ENCODE assay signal across 19 mouse cellular contexts in genomic region chr3:36328927-36329326, GRCm38 (mm10).
A peak's percentile ranks its signal among the peaks of the same experiment; 100 is the strongest.
DNase-seq lines count a peak whose midpoint lies in the region; ATAC-seq and TF ChIP-seq lines count a peak whose summit lies in the region.
"Had no signal": no experiment of that assay in that cellular context is flagged by ENCODE, and none has a peak within 500 bp of the region (broad histone marks: within the 10 kb centered on the region; RNA-seq: fewer than 3 reads in every experiment).

No protein-coding gene starts in this region.

- TF ChIP-seq CTCF in lung, postnatal 0 days (IDR thresholded peaks at IDR 0.05), result no peak

- 32% methylated on average over 2 of the region's 2 CpGs for WGBS in lung, embryonic 16.5 days
- WGBS in lung, postnatal 0 days, result 37% methylated on average over 2 of the region's 2 CpGs

- H3K9me3 ChIP-seq in lung, embryonic 16.5 days (ENCODE audit: control insufficient read depth, low read length), result no peaks in the 10 kb centered on the region
- no peaks in the 10 kb centered on the region for H3K9me3 ChIP-seq in lung, postnatal 0 days (ENCODE audit: low read length)
- H3K9me3 ChIP-seq: G1E had no signal

- no peak overlapping the region for H3K4me3 ChIP-seq in lung, embryonic 16.5 days (ENCODE audit: low read length)
- no peak overlapping the region for H3K4me3 ChIP-seq in lung, postnatal 0 days (ENCODE audit: low read depth, low read length)

- H3K27ac ChIP-seq in lung, embryonic 16.5 days (ENCODE audit: low read length), result no peak overlapping the region
- no peak overlapping the region for H3K27ac ChIP-seq in lung, postnatal 0 days (ENCODE audit: low read length)

- H3K4me1 ChIP-seq in lung, embryonic 16.5 days (replicated peaks; ENCODE audit: control insufficient read depth, insufficient read depth, low read length), result no peaks in the 10 kb centered on the region
- H3K4me1 ChIP-seq in lung, postnatal 0 days (ENCODE audit: insufficient read depth, low read depth, low read length), result no peaks in the 10 kb centered on the region

- no peaks in the 10 kb centered on the region for H3K27me3 ChIP-seq in lung, embryonic 16.5 days (ENCODE audit: control insufficient read depth, insufficient read depth, low read depth, low read length)
- H3K27me3 ChIP-seq in lung, postnatal 0 days (replicated peaks; ENCODE audit: insufficient read depth, low read length), result no peaks in the 10 kb centered on the region
- H3K27me3 ChIP-seq: CH12.LX had no signal

- peak; percentile 34; the same call in 1 of the 2 replicates for ATAC-seq in lung, embryonic 16.5 days (ENCODE audit: low read depth)
- peak; percentile 72 for ATAC-seq in lung, postnatal 0 days
- ATAC-seq: activated CD4-positive, CD25-positive, alpha-beta regulatory T cell, adult 4 months; CD4-positive, CD25-positive, alpha-beta regulatory T cell, adult 4 months; Patski had no signal

- H3K9ac ChIP-seq in lung, embryonic 16.5 days (ENCODE audit: low read length), result no peak overlapping the region
- no peak overlapping the region for H3K9ac ChIP-seq in lung, postnatal 0 days (replicated peaks; ENCODE audit: low read depth)

- TF ChIP-seq EP300 in lung, postnatal 0 days (IDR thresholded peaks at IDR 0.05), result 0 out of 2 replicates have a peak, but pooled peaks have one; percentile 61

- no peaks in the 10 kb centered on the region for H3K36me3 ChIP-seq in lung, embryonic 16.5 days (ENCODE audit: control insufficient read depth, insufficient read depth, low read length)
- no peaks in the 10 kb centered on the region for H3K36me3 ChIP-seq in lung, postnatal 0 days (ENCODE audit: insufficient read depth, low read length)
- H3K36me3 ChIP-seq: G1E had no signal

- no peak for DNase-seq in lung, postnatal 10 days
- peak; percentile 72 for DNase-seq in lung, postnatal 0 days (ENCODE audit: low spot score)
- no peak for DNase-seq in lung, postnatal 4 days
- DNase-seq: adrenal gland, adult 2 months; adrenal gland, adult 8-10 months; adrenal gland, postnatal 10 days; adrenal gland, postnatal 14 days; adrenal gland, postnatal 25 days; adrenal gland, postnatal 36 days; B cell, adult 2 months; cerebellum, adult 11 months; cerebellum, adult 11-12 months; cerebellum, adult 18-20 months had no signal

- H3K4me2 ChIP-seq in lung, embryonic 16.5 days (ENCODE audit: low read depth, low read length), result no peak overlapping the region
- no peak overlapping the region for H3K4me2 ChIP-seq in lung, postnatal 0 days (replicated peaks; ENCODE audit: low read depth, low read length)
